Mouse (Mus musculus): ENCODE data around the gene Kcnk12. TPM values are rescaled to one million over a fixed set of nuclear protein-coding genes. Genes with fewer than 3 reads are reported as not detected.
A peak's percentile ranks its signal among the peaks of the same experiment; 100 is the strongest.

The Kcnk12 gene
- not detected in 2 replicates for polyA plus RNA-seq (2016; fragmentation: Nextera tagmentation; extraction: Ambion mirVana)

DNA sequence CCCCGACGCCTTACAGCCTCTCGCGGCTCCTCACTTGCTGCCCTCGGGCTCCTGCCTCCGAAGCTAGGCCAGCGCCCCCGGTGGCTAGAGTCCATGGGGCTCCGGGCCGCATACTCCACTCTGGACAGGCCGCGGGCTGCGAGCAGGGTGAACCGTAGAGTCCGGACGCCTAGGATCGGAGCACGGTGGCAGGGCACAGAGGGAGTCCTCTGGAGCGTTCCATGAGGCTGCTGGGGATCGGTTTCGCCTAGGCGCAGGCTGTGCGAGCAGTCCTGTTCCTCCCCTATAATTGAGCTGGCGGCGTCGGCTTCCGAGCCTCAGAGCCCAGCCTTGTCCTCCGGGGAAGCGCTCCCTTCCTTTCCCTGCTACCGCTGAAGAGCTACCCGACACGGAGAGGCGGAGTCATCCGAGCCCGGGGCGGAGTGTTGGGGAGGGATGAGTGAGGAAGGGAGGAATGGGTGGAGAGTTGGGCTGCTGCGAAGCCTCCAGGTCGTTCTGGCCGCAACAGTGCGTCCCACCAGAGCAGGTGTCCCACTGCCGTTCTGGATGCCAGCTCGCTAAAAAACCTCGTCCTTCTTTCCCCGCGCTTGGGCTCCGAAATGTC lies at the start of gene Kcnk12:
Kcnk12 (minus strand) TSS at position 307 of the 604 bp plus-strand sequence.
- H3K27me3 ChIP-seq (ENCODE audit: low read depth, poor library complexity, severe bottlenecking) = peaks cover 81% of the 10 kb centered on the region
- H3K4me3 ChIP-seq = peak within 1 kb of the TSS; percentile 53
- peaks cover 22% of the 10 kb centered on the region for H3K4me1 ChIP-seq
- no peaks in the 10 kb centered on the region for H3K9me3 ChIP-seq (replicated peaks)
- peak; percentile 75 for DNase-seq (ENCODE audit: low spot score)
- under 1% methylated on average over 46 of the region's 46 CpGs for WGBS
- no peak within 1 kb of the TSS for H3K27ac ChIP-seq
- H3K36me3 ChIP-seq = no peaks in the 10 kb centered on the region

DNA sequence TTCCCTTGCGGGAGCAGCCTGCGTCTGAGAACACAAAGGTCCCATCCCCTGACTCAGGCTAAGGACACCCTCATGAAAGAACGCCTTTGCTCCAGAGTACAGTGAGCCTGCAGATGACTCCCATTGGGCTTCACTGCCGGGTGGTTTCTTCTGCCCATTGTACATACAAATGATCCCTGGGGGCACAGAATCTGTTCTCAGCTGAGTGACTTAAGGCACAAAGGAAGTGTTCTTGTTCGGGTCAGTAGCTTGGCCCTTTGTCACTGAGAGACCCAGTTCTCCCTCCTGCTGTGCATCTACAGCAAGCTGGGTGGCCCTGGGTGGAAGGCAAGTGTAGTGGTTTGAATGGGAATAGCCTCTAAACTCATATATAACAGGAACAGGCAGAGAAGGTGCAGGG lies 44.4 kb upstream of the Kcnk12 start:
- no peak for DNase-seq (ENCODE audit: low spot score)
- Histone ChIP-seq H3K27me3 (ENCODE audit: low read depth, poor library complexity, severe bottlenecking) (no peaks in the 10 kb centered on the region), H3K4me3 (no peak overlapping the region), H3K27ac (no peak overlapping the region), H3K9me3 (replicated peaks) (no peaks in the 10 kb centered on the region), H3K4me1 (no peaks in the 10 kb centered on the region), H3K36me3 (no peaks in the 10 kb centered on the region)
- WGBS = 92% methylated on average over 5 of the region's 5 CpGs

- H3K27me3 ChIP-seq (ENCODE audit: low read depth, poor library complexity, severe bottlenecking) = no peaks in the 10 kb centered on the region
- peaks cover 2% of the 10 kb centered on the region; the same call in 1 of the 2 replicates for H3K4me1 ChIP-seq
- no peak overlapping the region for H3K4me3 ChIP-seq
- no peaks in the 10 kb centered on the region for H3K36me3 ChIP-seq
- no peak for DNase-seq (ENCODE audit: low spot score)
- WGBS = 72% methylated on average over 7 of the region's 7 CpGs
- no peak overlapping the region for H3K27ac ChIP-seq
- no peaks in the 10 kb centered on the region for H3K9me3 ChIP-seq (replicated peaks)
These were observed 42.3 kb upstream of the Kcnk12 start for GRCm38 (mm10) chr17:87840079-87840478.

DNA sequence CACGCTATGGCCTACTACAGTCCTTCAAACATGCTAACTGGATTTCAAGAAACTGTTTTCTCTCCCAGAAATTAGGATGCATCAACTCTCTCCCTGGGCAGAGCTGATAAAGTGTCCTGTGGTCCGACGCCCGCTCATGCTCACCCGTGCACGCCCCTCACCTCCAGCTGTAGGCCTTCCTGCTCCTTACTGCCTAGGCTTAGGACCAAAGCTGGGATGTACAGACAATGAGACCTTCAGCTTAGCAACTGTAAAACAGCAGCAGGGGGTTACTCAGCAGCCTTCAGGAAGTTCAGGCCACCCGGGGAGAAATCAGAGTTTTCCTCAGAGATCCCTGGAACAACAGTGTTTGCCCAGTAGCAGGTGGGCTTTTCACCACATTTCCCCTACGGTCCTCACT lies 37.1 kb upstream of the Kcnk12 start:
- no peaks in the 10 kb centered on the region for H3K9me3 ChIP-seq (replicated peaks)
- no peak for DNase-seq (ENCODE audit: low spot score)
- no peak overlapping the region for H3K27ac ChIP-seq
- no peak overlapping the region for H3K4me3 ChIP-seq
- 31% methylated on average over 8 of the region's 8 CpGs for WGBS
- no peaks in the 10 kb centered on the region for H3K36me3 ChIP-seq
- H3K4me1 ChIP-seq = peaks cover 7% of the 10 kb centered on the region; the same call in 1 of the 2 replicates
- H3K27me3 ChIP-seq (ENCODE audit: low read depth, poor library complexity, severe bottlenecking) = no peaks in the 10 kb centered on the region

DNA sequence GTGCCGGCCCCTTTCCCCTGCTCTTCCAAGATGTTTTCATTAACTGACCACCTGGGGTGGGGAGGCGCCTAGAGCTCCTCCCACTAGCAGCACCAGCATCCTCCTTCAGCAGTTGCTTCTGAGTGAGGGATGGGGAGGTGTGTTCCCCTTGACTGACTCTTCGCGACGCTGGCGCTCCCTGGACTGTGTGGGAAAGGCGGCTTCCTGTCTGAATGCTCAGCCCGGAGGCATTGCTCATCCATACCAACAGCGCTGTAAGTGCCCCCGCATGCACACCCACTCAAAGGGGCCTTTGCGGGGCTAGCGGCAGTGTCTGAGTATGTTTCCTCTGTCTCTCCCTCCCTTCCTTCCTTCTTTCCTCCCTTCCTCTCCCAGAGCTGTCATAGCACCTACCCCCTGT lies 29.1 kb upstream of the Kcnk12 start:
- peak; percentile 30 for DNase-seq (ENCODE audit: low spot score)
- WGBS = 18% methylated on average over 12 of the region's 12 CpGs
- no peaks in the 10 kb centered on the region for H3K9me3 ChIP-seq (replicated peaks)
- H3K4me3 ChIP-seq = no peak overlapping the region
- peaks cover 34% of the 10 kb centered on the region for H3K27me3 ChIP-seq (ENCODE audit: low read depth, poor library complexity, severe bottlenecking)
- no peak overlapping the region for H3K27ac ChIP-seq
- no peaks in the 10 kb centered on the region for H3K36me3 ChIP-seq
- peaks cover 15% of the 10 kb centered on the region for H3K4me1 ChIP-seq

GRCm38 (mm10) chr17:87826036-87826560 lies 28.3 kb upstream of the Kcnk12 start:
- Histone ChIP-seq H3K36me3 (no peaks in the 10 kb centered on the region), H3K4me3 (peak overlapping the region; percentile 31), H3K27me3 (ENCODE audit: low read depth, poor library complexity, severe bottlenecking) (peaks cover 34% of the 10 kb centered on the region), H3K4me1 (peaks cover 15% of the 10 kb centered on the region), H3K9me3 (replicated peaks) (no peaks in the 10 kb centered on the region), H3K27ac (no peak overlapping the region)
- 30% methylated on average over 23 of the region's 23 CpGs for WGBS
- DNase-seq (ENCODE audit: low spot score) = peak; percentile 33

DNA sequence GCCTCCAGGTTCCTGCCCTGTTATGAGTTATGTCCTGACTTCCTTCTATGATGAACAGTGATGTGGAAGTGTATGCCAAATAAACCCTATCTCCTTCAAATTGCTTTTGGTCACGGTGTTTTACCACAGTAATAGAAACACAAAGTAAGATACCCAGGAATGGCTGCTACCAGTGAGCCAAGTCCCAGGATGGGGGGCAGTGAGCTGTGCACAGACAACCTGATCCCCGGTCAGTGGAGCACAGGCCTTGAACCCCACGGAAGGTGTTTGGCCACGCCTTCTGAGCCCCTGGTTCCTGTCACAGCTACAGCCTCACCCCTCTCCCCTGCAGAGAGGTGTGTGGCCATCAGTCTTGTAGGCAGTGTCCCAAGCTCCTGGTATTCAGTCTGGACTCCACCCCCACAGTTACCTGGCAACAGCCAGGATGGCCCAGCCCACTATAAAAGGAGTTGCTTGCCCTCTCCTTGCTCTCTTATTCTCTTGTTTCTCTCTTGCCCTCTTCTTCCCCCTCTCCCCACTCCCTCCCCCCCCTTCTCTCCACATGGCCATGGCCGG lies 27.7 kb upstream of the Kcnk12 start:
- Histone ChIP-seq H3K4me3 (no peak overlapping the region), H3K9me3 (replicated peaks) (no peaks in the 10 kb centered on the region), H3K27me3 (ENCODE audit: low read depth, poor library complexity, severe bottlenecking) (peaks cover 34% of the 10 kb centered on the region), H3K4me1 (peaks cover 15% of the 10 kb centered on the region), H3K27ac (no peak overlapping the region), H3K36me3 (no peaks in the 10 kb centered on the region)
- WGBS = 41% methylated on average over 4 of the region's 5 CpGs
- peak; percentile 28 for DNase-seq (ENCODE audit: low spot score)

- Histone ChIP-seq H3K27me3 (ENCODE audit: low read depth, poor library complexity, severe bottlenecking) (peaks cover 31% of the 10 kb centered on the region), H3K4me1 (peaks cover 15% of the 10 kb centered on the region), H3K4me3 (no peak overlapping the region), H3K27ac (no peak overlapping the region), H3K36me3 (no peaks in the 10 kb centered on the region), H3K9me3 (replicated peaks) (no peaks in the 10 kb centered on the region)
- peak; percentile 25 for DNase-seq (ENCODE audit: low spot score)
- 73% methylated on average over 3 of the region's 3 CpGs for WGBS
These were observed 25.2 kb upstream of the Kcnk12 start for GRCm38 (mm10) chr17:87823031-87823430.

DNA sequence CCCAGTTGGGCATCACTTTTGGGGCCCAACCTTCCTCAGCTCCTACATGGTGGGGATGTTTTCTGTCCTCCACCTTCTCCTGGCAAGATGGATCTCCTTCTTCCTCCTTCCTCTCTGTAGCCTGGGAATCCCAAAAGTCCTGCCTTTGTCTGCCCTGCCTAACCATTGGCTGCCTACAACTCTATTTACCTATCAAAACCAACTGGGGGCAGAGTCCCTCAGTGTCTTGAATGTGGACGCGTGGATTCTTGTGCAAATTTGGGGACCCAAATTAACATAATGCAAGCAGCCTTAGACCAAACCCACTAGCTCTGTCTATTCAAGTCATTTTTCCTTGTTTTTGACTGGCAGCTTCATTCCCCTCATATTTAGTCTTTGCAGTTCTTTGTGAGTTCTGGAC lies 11.8 kb upstream of the Kcnk12 start:
- peak; percentile 8 for DNase-seq (ENCODE audit: low spot score)
- Histone ChIP-seq H3K4me3 (no peak overlapping the region), H3K9me3 (replicated peaks) (no peaks in the 10 kb centered on the region), H3K27me3 (ENCODE audit: low read depth, poor library complexity, severe bottlenecking) (no peaks in the 10 kb centered on the region), H3K36me3 (no peaks in the 10 kb centered on the region), H3K27ac (no peak overlapping the region), H3K4me1 (no peaks in the 10 kb centered on the region)
- 73% methylated on average over 2 of the region's 2 CpGs for WGBS

DNA sequence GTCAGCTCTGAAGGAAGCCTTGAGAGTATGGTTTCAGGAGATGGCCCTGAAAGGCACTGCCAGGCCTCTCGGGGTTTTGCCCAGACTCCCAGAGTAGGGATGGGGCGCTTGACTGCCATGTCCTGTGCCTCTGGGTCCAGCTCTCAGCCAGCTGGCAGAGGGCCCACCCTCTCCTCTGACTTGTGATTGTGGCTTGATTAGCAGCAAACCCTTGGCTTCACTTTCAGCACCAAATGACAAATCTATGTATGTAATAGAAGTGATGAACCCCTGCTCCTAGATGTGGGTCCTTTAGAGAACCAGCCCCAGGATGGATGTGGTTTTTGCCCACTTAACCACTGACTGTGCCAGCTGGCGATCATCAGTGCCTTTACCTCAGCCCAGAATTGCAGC lies 2.1 kb upstream of the Kcnk12 start:
- WGBS = 81% methylated on average over 3 of the region's 3 CpGs
- Histone ChIP-seq H3K36me3 (no peaks in the 10 kb centered on the region), H3K27me3 (ENCODE audit: low read depth, poor library complexity, severe bottlenecking) (peaks cover 59% of the 10 kb centered on the region), H3K9me3 (replicated peaks) (no peaks in the 10 kb centered on the region), H3K4me3 (no peak overlapping the region), H3K4me1 (peaks cover 22% of the 10 kb centered on the region), H3K27ac (no peak overlapping the region)
- DNase-seq (ENCODE audit: low spot score) = no peak

- peaks cover 65% of the 10 kb centered on the region for H3K27me3 ChIP-seq (ENCODE audit: low read depth, poor library complexity, severe bottlenecking)
- no peaks in the 10 kb centered on the region for H3K36me3 ChIP-seq
- H3K9me3 ChIP-seq (replicated peaks) = no peaks in the 10 kb centered on the region
- peaks cover 22% of the 10 kb centered on the region for H3K4me1 ChIP-seq
- no peak overlapping the region for H3K27ac ChIP-seq
- H3K4me3 ChIP-seq = no peak overlapping the region
- WGBS = 65% methylated on average over 13 of the region's 13 CpGs
- DNase-seq (ENCODE audit: low spot score) = peak; percentile 27
These were observed 1.6 kb upstream of the Kcnk12 start for GRCm38 (mm10) chr17:87799212-87799947.

GRCm38 (mm10) chr17:87798423-87798941 lies 688 bp upstream of the Kcnk12 start:
- WGBS = under 1% methylated on average over 40 of the region's 40 CpGs
- Histone ChIP-seq H3K27ac (no peak overlapping the region), H3K4me3 (peak overlapping the region; percentile 53), H3K36me3 (no peaks in the 10 kb centered on the region), H3K27me3 (ENCODE audit: low read depth, poor library complexity, severe bottlenecking) (peaks cover 74% of the 10 kb centered on the region), H3K4me1 (peaks cover 22% of the 10 kb centered on the region), H3K9me3 (replicated peaks) (no peaks in the 10 kb centered on the region)
- peak; percentile 82 for DNase-seq (ENCODE audit: low spot score)
